Mouse (Mus musculus) MEL (cell line): ENCODE measurements at regions not wholly inside any gene's neighbourhood (a gene's known extent, or its start where the extent isn't known, plus 50 kb on each side); places are given as distances from the start of the nearest gene placed in this dataset.

Experiments
- CTCF ChIP-seq, 3 experiments: IDR thresholded peaks in 2 of 3; conservative IDR thresholded peaks in 1 of 3; 2 replicates each; pipeline ENCODE4 v1.5.1; 2011 to 2012; ENCODE audit warnings: low read length in 3 of 3, low read depth in 2 of 3, mild to moderate bottlenecking in 2 of 3, improper control_type of control experiment in 1 of 3, inconsistent platforms in 1 of 3, mixed read lengths in 1 of 3, moderate library complexity in 1 of 3; ENCODE audit not compliant: control insufficient read depth in 1 of 3, insufficient read depth in 1 of 3, poor library complexity in 1 of 3, severe bottlenecking in 1 of 3
- EP300 ChIP-seq, 2 experiments: IDR thresholded peaks; 2 replicates each; pipeline ENCODE4 v1.6.1; 2011; ENCODE audit warnings: improper control_type of control experiment in 2 of 2, low read length in 2 of 2, low read depth in 1 of 2, mild to moderate bottlenecking in 1 of 2
- GATA1 ChIP-seq: IDR thresholded peaks from 2 replicates; pipeline ENCODE4 v1.6.1; 2011; ENCODE audit warnings: low read depth, low read length, improper control_type of control experiment
- POLR2A ChIP-seq, 2 experiments: IDR thresholded peaks; 2 replicates each; pipeline ENCODE4 v1.6.1; 2011 to 2012; ENCODE audit warnings: low read length in 2 of 2, mild to moderate bottlenecking in 2 of 2, control low read depth in 1 of 2, improper control_type of control experiment in 1 of 2, low read depth in 1 of 2, moderate library complexity in 1 of 2; ENCODE audit not compliant: control insufficient read depth in 1 of 2, insufficient read depth in 1 of 2, poor library complexity in 1 of 2
- ZMIZ1 ChIP-seq: IDR thresholded peaks from 2 replicates; pipeline ENCODE4 v1.6.1; 2012; ENCODE audit warnings: low read depth, mild to moderate bottlenecking, inconsistent platforms, low read length, improper control_type of control experiment, moderate library complexity

DNA sequence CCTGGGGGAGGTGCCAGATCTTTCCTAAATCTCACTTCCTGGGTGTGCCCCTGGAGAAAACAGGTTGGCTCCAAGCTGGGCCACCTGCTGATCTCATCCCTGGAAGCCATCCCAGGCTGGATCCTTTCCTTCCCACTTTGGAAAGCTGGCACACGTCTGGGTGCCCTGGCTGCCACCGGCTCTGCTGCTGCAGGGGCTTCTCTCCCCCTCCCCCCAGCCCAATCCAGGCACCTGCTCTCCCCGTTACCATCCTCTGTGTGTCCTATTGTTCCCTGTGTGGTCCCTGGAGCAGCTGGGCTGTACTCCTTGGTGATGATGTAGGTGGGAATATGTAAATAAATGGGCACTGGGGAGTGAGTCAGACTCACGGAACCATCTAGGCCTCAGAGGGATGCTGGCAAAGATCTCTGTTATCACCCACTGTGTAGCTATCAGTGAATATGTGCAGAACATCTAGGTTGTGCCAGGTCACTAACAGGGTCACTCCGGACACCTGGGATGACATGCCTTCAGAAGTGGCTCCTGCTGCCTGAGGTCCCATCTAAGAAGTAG is 130.4 kb downstream of the Trim29 start:
- TF ChIP-seq POLR2A (IDR thresholded peaks at IDR 0.05; ENCODE audit: control insufficient read depth in 1 of 2, insufficient read depth in 1 of 2, low read depth in 1 of 2, low read length in 2 of 2, poor library complexity in 1 of 2) (no peak), EP300 (IDR thresholded peaks at IDR 0.05; ENCODE audit: low read depth in 1 of 2, low read length in 2 of 2) (no peak), GATA1 (no peak), ZMIZ1 (no peak), CTCF (IDR thresholded peaks at IDR 0.05 in 2 of 3, conservative IDR thresholded peaks at IDR 0.05 in 1 of 3; ENCODE audit: control insufficient read depth in 1 of 3, insufficient read depth in 1 of 3, low read depth in 2 of 3, low read length in 3 of 3, poor library complexity in 1 of 3, severe bottlenecking in 1 of 3) (no peak)
